Mouse (Mus musculus): ENCODE measurements around the gene 1700019A02Rik. TPM values are rescaled to one million over a fixed set of nuclear protein-coding genes. Genes with fewer than 3 reads are reported as not detected.

The 1700019A02Rik gene
- not detected in 2 replicates for polyA plus RNA-seq (2015; fragmentation: Nextera tagmentation; extraction: Ambion mirVana)

GRCm38 (mm10) chr1:53187536-53187935 lies at the start of gene 1700019A02Rik:
Gene 1700019A02Rik, minus strand, starts transcription at chr1:53187636.
- DNase-seq (no peak), ATAC-seq (no peak)
- H3K36me3 ChIP-seq (replicated peaks; ENCODE audit: insufficient read depth, low read length) = no peaks in the 10 kb centered on the region
- no peaks in the 10 kb centered on the region for H3K27me3 ChIP-seq (ENCODE audit: insufficient read depth, low read length)
- no peaks in the 10 kb centered on the region; the same call in 1 of the 2 replicates for H3K4me1 ChIP-seq (ENCODE audit: insufficient read depth)
- no peak within 1 kb of the TSS for H3K4me2 ChIP-seq (ENCODE audit: low read depth, low read length)
- H3K9me3 ChIP-seq (ENCODE audit: low read length) = no peaks in the 10 kb centered on the region
- TF ChIP-seq CTCF (IDR thresholded peaks at IDR 0.05; ENCODE audit: low read depth) (no peak), EP300 (IDR thresholded peaks at IDR 0.05; ENCODE audit: low read depth) (no peak)
- H3K9ac ChIP-seq (replicated peaks) = no peak within 1 kb of the TSS
- no peak within 1 kb of the TSS for H3K27ac ChIP-seq (ENCODE audit: low read depth)
- 82% methylated on average over 8 of the region's 8 CpGs for WGBS (ENCODE audit: insufficient replicate concordance)
- no peak within 1 kb of the TSS for H3K4me3 ChIP-seq (ENCODE audit: low read depth, low read length)

GRCm38 (mm10) chr1:53226063-53226462 lies 38.6 kb upstream of the 1700019A02Rik start:
- Histone ChIP-seq H3K4me1 (ENCODE audit: insufficient read depth) (no peaks in the 10 kb centered on the region), H3K4me2 (ENCODE audit: low read depth, low read length) (no peak overlapping the region), H3K27me3 (ENCODE audit: insufficient read depth, low read length) (no peaks in the 10 kb centered on the region), H3K9ac (replicated peaks) (no peak overlapping the region), H3K9me3 (ENCODE audit: low read length) (no peaks in the 10 kb centered on the region), H3K36me3 (replicated peaks; ENCODE audit: insufficient read depth, low read length) (no peaks in the 10 kb centered on the region), H3K4me3 (ENCODE audit: low read depth, low read length) (no peak overlapping the region), H3K27ac (ENCODE audit: low read depth) (no peak overlapping the region)
- WGBS (ENCODE audit: insufficient replicate concordance) = 62% methylated on average over 1 of the region's 1 CpGs
- no peak for TF ChIP-seq EP300 (IDR thresholded peaks at IDR 0.05; ENCODE audit: low read depth)
- no peak for TF ChIP-seq CTCF (IDR thresholded peaks at IDR 0.05; ENCODE audit: low read depth)
- no peak for DNase-seq
- no peak for ATAC-seq

DNA sequence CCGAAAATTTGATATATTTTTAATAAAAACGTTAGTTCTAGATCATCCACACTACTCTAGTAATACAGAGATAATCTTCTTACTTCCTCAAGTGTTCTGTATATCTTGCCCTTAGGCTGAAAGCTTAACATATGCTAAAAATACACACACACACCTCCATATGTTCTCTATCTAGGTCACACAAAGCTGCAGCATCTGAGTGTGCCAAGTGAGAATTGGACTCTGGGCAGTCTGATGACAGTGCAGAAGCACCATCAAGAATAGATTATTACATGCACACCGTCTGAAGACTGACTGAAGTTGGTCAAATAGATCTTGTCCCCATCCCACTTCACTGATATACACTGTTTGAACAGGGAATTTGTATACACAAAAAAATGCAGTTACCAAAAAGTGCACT lies 38.2 kb upstream of the 1700019A02Rik start:
- DNase-seq = no peak
- H3K9me3 ChIP-seq (ENCODE audit: low read length) = no peaks in the 10 kb centered on the region
- H3K9ac ChIP-seq (replicated peaks) = no peak overlapping the region
- H3K36me3 ChIP-seq (replicated peaks; ENCODE audit: insufficient read depth, low read length) = no peaks in the 10 kb centered on the region
- 84% methylated on average over 3 of the region's 3 CpGs for WGBS (ENCODE audit: insufficient replicate concordance)
- H3K27ac ChIP-seq (ENCODE audit: low read depth) = no peak overlapping the region
- no peak overlapping the region for H3K4me2 ChIP-seq (ENCODE audit: low read depth, low read length)
- no peaks in the 10 kb centered on the region for H3K27me3 ChIP-seq (ENCODE audit: insufficient read depth, low read length)
- ATAC-seq = no peak
- TF ChIP-seq EP300 (IDR thresholded peaks at IDR 0.05; ENCODE audit: low read depth) (no peak), CTCF (IDR thresholded peaks at IDR 0.05; ENCODE audit: low read depth) (no peak)
- no peak overlapping the region for H3K4me3 ChIP-seq (ENCODE audit: low read depth, low read length)
- no peaks in the 10 kb centered on the region for H3K4me1 ChIP-seq (ENCODE audit: insufficient read depth)

GRCm38 (mm10) chr1:53224775-53225174 lies 37.3 kb upstream of the 1700019A02Rik start:
- no peaks in the 10 kb centered on the region for H3K4me1 ChIP-seq (ENCODE audit: insufficient read depth)
- DNase-seq (no peak), ATAC-seq (no peak)
- H3K27ac ChIP-seq (ENCODE audit: low read depth) = no peak overlapping the region
- 89% methylated on average over 1 of the region's 1 CpGs for WGBS (ENCODE audit: insufficient replicate concordance)
- H3K4me3 ChIP-seq (ENCODE audit: low read depth, low read length) = no peak overlapping the region
- H3K27me3 ChIP-seq (ENCODE audit: insufficient read depth, low read length) = no peaks in the 10 kb centered on the region
- no peaks in the 10 kb centered on the region for H3K36me3 ChIP-seq (replicated peaks; ENCODE audit: insufficient read depth, low read length)
- H3K9ac ChIP-seq (replicated peaks) = no peak overlapping the region
- H3K9me3 ChIP-seq (ENCODE audit: low read length) = no peaks in the 10 kb centered on the region
- TF ChIP-seq EP300 (IDR thresholded peaks at IDR 0.05; ENCODE audit: low read depth) (no peak), CTCF (IDR thresholded peaks at IDR 0.05; ENCODE audit: low read depth) (no peak)
- H3K4me2 ChIP-seq (ENCODE audit: low read depth, low read length) = no peak overlapping the region

GRCm38 (mm10) chr1:53210136-53210535 lies 22.7 kb upstream of the 1700019A02Rik start:
- H3K4me2 ChIP-seq (ENCODE audit: low read depth, low read length) = no peak overlapping the region
- H3K4me1 ChIP-seq (ENCODE audit: insufficient read depth) = no peaks in the 10 kb centered on the region
- no peaks in the 10 kb centered on the region for H3K27me3 ChIP-seq (ENCODE audit: insufficient read depth, low read length)
- DNase-seq = no peak
- no peaks in the 10 kb centered on the region for H3K9me3 ChIP-seq (ENCODE audit: low read length)
- H3K27ac ChIP-seq (ENCODE audit: low read depth) = no peak overlapping the region
- no peaks in the 10 kb centered on the region for H3K36me3 ChIP-seq (replicated peaks; ENCODE audit: insufficient read depth, low read length)
- no peak overlapping the region for H3K4me3 ChIP-seq (ENCODE audit: low read depth, low read length)
- ATAC-seq = no peak
- TF ChIP-seq CTCF (IDR thresholded peaks at IDR 0.05; ENCODE audit: low read depth) = no peak
- TF ChIP-seq EP300 (IDR thresholded peaks at IDR 0.05; ENCODE audit: low read depth) = no peak
- H3K9ac ChIP-seq (replicated peaks) = no peak overlapping the region

GRCm38 (mm10) chr1:53203902-53204301 lies 16.5 kb upstream of the 1700019A02Rik start:
- no peaks in the 10 kb centered on the region for H3K27me3 ChIP-seq (ENCODE audit: insufficient read depth, low read length)
- no peak for ATAC-seq

More at GRCm38 (mm10) chr1:53203902-53204301, 16.5 kb upstream of the 1700019A02Rik start:
- no peak for TF ChIP-seq EP300 (IDR thresholded peaks at IDR 0.05; ENCODE audit: low read depth)
- TF ChIP-seq CTCF (IDR thresholded peaks at IDR 0.05; ENCODE audit: low read depth) = no peak
- H3K27ac ChIP-seq (ENCODE audit: low read depth) = no peak overlapping the region
- 85% methylated on average over 2 of the region's 2 CpGs for WGBS (ENCODE audit: insufficient replicate concordance)
- H3K4me2 ChIP-seq (ENCODE audit: low read depth, low read length) = no peak overlapping the region
- H3K4me1 ChIP-seq (ENCODE audit: insufficient read depth) = no peaks in the 10 kb centered on the region
- no peaks in the 10 kb centered on the region for H3K36me3 ChIP-seq (replicated peaks; ENCODE audit: insufficient read depth, low read length)
- no peak for DNase-seq
- no peaks in the 10 kb centered on the region for H3K9me3 ChIP-seq (ENCODE audit: low read length)
- no peak overlapping the region for H3K9ac ChIP-seq (replicated peaks)
- H3K4me3 ChIP-seq (ENCODE audit: low read depth, low read length) = no peak overlapping the region
